Mouse (Mus musculus) right cerebral cortex, postnatal 10 days (tissue): ENCODE data around the gene Arhgap36.

Source experiments
- DNase-seq, 2 experiments: peaks; one replicate each; pipeline ENCODE4 v3.0.0; 2021; ENCODE audit warnings: low spot score in 2 of 2

Gene Arhgap36

DNA sequence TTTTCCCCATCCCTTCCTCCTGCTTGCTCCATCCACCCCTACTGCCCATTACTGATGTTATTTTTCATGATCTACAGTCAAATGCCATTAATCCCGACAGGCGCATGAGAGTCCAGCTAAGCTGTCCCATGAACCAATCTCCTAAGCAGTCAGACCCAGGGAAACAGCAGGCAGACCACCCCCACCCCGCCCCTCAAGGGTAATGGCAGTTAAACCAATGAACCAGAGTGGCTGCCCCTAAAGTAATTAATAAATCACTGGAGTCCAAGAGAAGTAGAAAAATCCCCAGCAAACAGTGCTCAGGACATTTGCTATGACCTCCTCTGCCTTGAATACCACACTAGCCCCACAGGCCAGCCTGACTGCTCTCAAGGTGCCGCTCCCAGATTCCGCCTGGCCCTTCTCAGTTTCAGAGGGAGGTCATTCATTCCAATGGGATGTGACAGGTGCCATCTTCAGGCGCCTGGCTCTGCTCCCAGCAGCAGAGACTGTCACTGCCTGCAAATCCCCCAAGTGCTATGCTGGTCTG lies at the start of gene Arhgap36:
Arhgap36 (plus strand) TSS at position 504 of the 529 bp plus-strand sequence.
- no peak for DNase-seq

DNA sequence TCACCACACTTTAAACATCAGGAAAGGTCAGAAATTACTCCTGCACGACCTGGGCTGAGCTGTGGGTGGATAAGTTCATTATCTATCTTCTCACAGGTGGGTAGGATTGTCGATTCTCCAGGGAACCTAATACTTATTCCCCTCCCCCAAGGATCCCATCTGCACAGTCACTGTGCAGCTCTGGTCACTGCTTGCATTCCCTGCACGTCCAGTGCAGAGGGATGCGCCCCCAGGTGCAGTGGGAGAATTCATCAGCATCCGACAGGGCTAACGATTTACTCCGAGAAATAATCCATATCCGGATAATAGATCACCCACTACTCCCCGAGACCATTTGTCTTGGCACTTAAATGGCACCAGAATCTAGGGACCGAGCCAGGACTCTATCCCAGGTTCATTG lies 6.0 kb upstream of the Arhgap36 start:
- no peak for DNase-seq

DNA sequence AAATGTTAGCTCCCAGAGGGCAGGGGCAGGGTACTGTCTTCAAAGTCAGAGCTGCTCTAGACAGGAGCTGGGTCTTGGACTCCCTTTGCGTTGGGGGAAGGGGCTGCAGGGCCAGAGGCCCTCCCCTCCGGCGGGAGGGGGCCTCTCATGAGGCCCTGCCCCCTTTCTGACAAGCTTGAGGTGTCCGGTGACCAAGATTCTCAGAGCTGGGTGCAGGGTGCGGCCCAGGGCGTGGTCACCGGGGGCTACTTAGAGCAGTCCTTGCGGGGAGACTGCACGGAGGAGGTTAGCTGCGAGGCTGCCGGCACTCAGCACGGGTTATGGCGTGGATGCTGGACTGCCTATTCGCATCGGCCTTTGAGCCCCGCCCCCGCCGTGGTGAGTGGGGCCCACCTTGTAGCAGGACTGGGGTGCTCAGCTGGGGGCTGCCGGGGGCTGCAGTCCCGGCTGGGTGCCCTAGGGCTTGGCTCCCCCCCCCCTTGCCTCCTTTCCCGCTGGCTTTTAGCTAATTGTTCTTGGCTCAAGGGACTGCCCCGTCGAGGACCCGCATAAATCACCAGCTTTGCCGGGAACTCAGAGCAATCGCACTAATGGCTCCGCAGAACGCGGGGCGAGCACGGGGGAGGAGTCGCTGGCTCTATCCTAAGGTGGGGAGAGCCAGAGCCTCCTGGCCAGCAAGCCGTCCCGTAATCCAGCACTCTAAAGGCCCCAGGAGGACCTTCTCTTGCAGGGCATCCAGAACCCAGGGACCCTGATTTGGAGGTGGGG lies 6.7 kb downstream of the Arhgap36 start:
- DNase-seq: no peak

DNA sequence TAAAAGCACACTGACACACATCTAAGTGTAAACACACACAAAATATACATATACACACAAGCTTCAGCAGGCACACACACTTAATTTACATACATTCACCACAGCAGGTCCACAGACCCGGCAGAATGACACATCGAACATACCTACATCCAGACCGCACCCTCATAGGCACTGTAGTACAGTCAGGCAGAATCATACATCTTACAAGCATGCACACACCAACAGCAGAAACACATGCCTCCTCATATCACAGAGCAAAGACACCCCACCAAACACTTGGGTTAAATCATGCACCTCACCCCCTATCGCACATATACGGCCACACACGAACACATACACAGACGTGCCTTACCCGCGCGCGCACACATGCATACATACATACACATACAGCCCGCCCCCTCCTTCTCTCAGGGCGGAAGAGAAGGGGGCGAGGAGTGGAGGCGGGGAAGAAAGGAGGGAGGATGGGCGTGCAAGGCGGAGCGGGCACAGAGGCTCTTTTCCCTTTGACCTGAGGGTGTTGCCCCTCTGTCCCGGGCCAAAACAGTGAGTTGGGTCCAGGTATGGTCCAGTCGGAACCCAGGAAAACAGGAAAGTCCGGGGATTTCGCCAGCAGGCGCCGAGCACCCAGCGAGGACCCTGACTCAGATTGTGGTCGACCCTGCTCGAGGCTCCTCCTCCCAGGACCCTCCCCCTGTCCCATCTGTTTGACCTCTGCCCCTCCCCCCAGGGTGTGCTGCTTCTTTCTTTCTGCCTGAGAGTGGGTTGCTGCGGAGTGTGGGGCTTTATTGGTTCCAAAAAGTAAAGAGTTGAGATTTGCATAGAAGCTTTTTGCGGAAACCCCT lies 16.4 kb downstream of the Arhgap36 start:
- peak in 1 of 2 experiments; percentile 20 for DNase-seq

DNA sequence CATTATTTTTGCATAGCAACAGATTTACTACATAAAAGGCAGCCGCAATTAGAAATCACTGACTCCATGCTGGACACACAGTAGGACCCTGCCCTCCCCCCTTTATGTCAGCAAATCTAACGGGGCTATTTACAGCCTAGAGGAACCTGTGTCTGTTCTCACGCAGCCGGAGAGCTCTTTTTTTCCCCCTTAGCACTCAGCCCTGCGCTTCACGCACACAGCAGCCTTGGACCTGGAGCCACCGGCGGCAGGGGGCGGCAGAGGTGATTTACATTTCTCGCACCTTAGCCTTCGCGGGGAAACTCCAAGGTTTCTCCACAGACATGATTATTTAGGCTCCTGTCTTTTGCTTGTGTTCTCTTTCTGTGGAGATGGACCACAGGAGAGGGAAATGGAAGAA lies 17.1 kb downstream of the Arhgap36 start:
- peak in 1 of 2 experiments; percentile 20 for DNase-seq

DNA sequence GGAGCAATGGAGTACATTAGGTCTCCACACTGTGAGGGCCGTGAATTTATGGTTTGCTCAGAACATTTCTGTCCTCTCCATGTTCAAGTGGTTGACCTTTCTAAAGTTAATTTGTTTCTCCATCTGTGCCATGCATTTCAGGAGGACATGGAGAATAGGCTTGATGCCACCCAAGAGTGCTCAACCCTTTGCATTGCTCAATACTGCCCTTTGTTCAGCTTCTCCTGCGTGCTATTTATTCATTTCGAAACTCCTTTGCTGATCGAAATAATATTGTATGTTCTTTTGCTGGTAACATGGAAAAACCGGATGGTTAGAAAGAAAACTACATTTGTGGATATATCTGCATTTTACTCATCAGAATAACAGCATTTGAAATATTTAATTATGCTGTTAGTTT lies 25.4 kb downstream of the Arhgap36 start:
- DNase-seq: no peak

DNA sequence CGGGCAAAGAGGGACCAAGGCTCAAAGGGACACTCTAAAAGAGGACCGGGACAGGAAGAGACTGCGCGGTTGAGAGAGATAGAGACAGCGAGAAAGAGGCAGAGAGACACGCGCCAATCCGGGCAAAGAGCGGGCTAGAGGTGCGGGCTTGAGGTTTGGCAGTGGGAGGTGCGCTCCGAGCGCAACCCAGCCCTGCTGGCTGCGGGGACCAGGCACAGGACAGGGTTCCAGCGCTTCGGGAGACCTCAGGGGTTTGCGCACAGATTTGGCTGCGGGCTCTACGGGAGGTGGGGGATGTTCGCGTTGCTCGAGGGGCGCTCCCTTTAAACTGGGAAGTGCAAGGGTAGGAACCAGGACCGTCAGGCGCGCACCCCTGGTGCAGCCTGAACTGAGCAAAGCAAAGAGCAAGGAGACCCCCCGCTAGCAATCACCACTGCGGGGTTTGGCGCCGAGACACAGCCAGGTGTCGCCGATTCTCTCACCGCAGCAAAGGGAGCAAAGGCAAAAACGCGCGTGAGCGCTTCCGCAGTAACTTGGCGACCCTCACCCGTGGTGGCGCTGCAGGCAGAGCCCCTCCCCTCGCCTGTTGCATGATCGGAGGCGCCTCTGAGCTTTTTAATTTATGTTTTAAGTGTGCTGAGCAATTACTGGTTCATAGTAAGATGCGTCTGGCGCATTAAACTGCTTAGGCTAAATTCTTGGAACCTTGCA lies 30.1 kb downstream of the Arhgap36 start:
- DNase-seq: peak in 1 of 2 experiments; percentile 19
